Mouse (Mus musculus) small intestine, adult 2 months (tissue): ENCODE data around the gene Ifitm5.

Source experiments
- CTCF ChIP-seq: fragments of 200-500 bp; IDR thresholded peaks from 2 replicates; pipeline ENCODE4 v1.5.1; 2012; ENCODE audit warnings: low read depth, mild to moderate bottlenecking, control low read depth, inconsistent platforms, low read length, moderate library complexity, mixed read lengths; ENCODE audit not compliant: insufficient replicate concordance, insufficient read length; ENCODE audit errors: extremely low read depth
- POLR2A ChIP-seq: fragments of 200-500 bp; IDR thresholded peaks from 2 replicates; pipeline ENCODE4 v1.6.1; 2012; ENCODE audit warnings: low read depth, mild to moderate bottlenecking, control low read depth, inconsistent platforms, low read length, moderate library complexity

- TF ChIP-seq POLR2A (no peak), CTCF (no peak)
Measured at GRCm38 (mm10) chr7:140987182-140988138, 37.4 kb upstream of the Ifitm5 start.
